Mouse (Mus musculus) brain, embryonic 18.5 days (tissue): Measurements from ENCODE around the gene Pttg1.

Experiments used
- DNase-seq: peaks from one replicate; pipeline ENCODE4 v3.0.0-alpha.2; 2012; ENCODE audit warnings: low read depth, low spot score

Pttg1 gene

GRCm38 (mm10) chr11:43376598-43376997, 49.5 kb downstream of the Pttg1 start:
- no peak for DNase-seq

GRCm38 (mm10) chr11:43374956-43375355, 51.1 kb downstream of the Pttg1 start:
- DNase-seq = no peak

GRCm38 (mm10) chr11:43373367-43373766, 52.7 kb downstream of the Pttg1 start:
- no peak for DNase-seq

GRCm38 (mm10) chr11:43371807-43372206, 54.2 kb downstream of the Pttg1 start:
- DNase-seq = no peak
